Mouse (Mus musculus) megakaryocyte progenitor cell, adult 5-6 weeks (primary cell): ENCODE results near the gene Bag3. TPM values are rescaled to one million over a fixed set of nuclear protein-coding genes. Genes with fewer than 3 reads are reported as not detected.

ENCODE experiments used
- total RNA-seq, 2 experiments: library from RNA; stranded (forward) in 1 of 2; stranded (reverse) in 1 of 2; fragments of 157-497, 149-512 nt in 1 of 2; fragments of 200-1000 nt in 1 of 2; gene quantifications; 2 replicates each; pipeline versions ENCODE4 v1.2.3 to v1.2.4; 2015 to 2017

Gene Bag3
- total RNA-seq, 2 experiments from 2014 or later: 6.2 to 6.8 TPM

Other genes starting within 250 kb of the Bag3 start
- 34.2 and 39.5 TPM in 2 replicates for gene BC017158, start 225.4 kb upstream of the Bag3 start, total RNA-seq (2015)
- 20.5 and 25.3 TPM in 2 replicates for gene BC017158, start 225.4 kb upstream of the Bag3 start, total RNA-seq (2017)
- 77.0 and 92.7 TPM in 2 replicates for gene Rgs10, start 104.9 kb upstream of the Bag3 start, total RNA-seq (2015)
- 55.4 and 83.3 TPM in 2 replicates for gene Rgs10, start 104.9 kb upstream of the Bag3 start, total RNA-seq (2017)
- 171 and 194 TPM in 2 replicates for gene Tial1, start 61.9 kb upstream of the Bag3 start, total RNA-seq (2015)
- 53.4 and 80.2 TPM in 2 replicates for gene Tial1, start 61.9 kb upstream of the Bag3 start, total RNA-seq (2017)
- gene Inpp5f, start 87.7 kb downstream of the Bag3 start, total RNA-seq (2015): 8.4 and 8.8 TPM in 2 replicates
- gene Inpp5f, start 87.7 kb downstream of the Bag3 start, total RNA-seq (2017): 9.8 and 11.2 TPM in 2 replicates
- gene Mcmbp, start 216.9 kb downstream of the Bag3 start, total RNA-seq (2015): 99.5 and 102 TPM in 2 replicates
- gene Mcmbp, start 216.9 kb downstream of the Bag3 start, total RNA-seq (2017): 70.9 and 71.7 TPM in 2 replicates
- 36.5 and 38.7 TPM in 2 replicates for gene Sec23ip, start 221.3 kb downstream of the Bag3 start, total RNA-seq (2015)
- 48.2 and 54.3 TPM in 2 replicates for gene Sec23ip, start 221.3 kb downstream of the Bag3 start, total RNA-seq (2017)